Mouse (Mus musculus) intestine, postnatal 0 days (tissue): ENCODE data around the gene Med13. TPM values are rescaled to one million over a fixed set of nuclear protein-coding genes. Genes with fewer than 3 reads are reported as not detected.
"Not testable (repeated sequence)": the region's sequence is repeated elsewhere in the genome, so short reads cannot be mapped to it uniquely, and the experiment has no call there.

Source experiments
- ATAC-seq: fragments of 200-750 bp; cut with Nextera tagmentation; 2 replicates; pipeline ENCODE4 v1.8.0; 2017; ENCODE audit warnings: mild to moderate bottlenecking, moderate TSS enrichment, moderate library complexity
- H3K27ac ChIP-seq: fragments of 300-500 bp; sonication (generic); 2 replicates; pipeline ENCODE4 v1.5.1; 2014; ENCODE audit warnings: mild to moderate bottlenecking, low read depth, low read length, moderate library complexity
- H3K27me3 ChIP-seq: fragments of 300-500 bp; sonication (generic); replicated peaks from 2 replicates; pipeline ENCODE4 v1.6.1; 2014; ENCODE audit warnings: low read length, mixed read lengths; ENCODE audit not compliant: control insufficient read depth, insufficient read depth
- H3K36me3 ChIP-seq: fragments of 300-500 bp; sonication (generic); 2 replicates; pipeline ENCODE4 v1.6.1; 2014; ENCODE audit warnings: mild to moderate bottlenecking, moderate library complexity; ENCODE audit not compliant: control insufficient read depth, insufficient read depth
- H3K4me1 ChIP-seq: fragments of 300-500 bp; sonication (generic); replicated peaks from 2 replicates; pipeline ENCODE4 v1.6.1; 2014; ENCODE audit warnings: antibody characterized with exemption, low read length, mixed read lengths; ENCODE audit not compliant: control insufficient read depth, insufficient read depth
- H3K4me2 ChIP-seq: fragments of 300-500 bp; sonication (generic); replicated peaks from 2 replicates; pipeline ENCODE4 v1.6.1; 2014; ENCODE audit warnings: low read depth, mild to moderate bottlenecking, moderate library complexity
- H3K4me3 ChIP-seq: fragments of 300-500 bp; sonication (generic); 2 replicates; pipeline ENCODE4 v1.5.1; 2014; ENCODE audit warnings: low read depth, low read length
- H3K9ac ChIP-seq: fragments of 300-500 bp; sonication (generic); 2 replicates; pipeline ENCODE4 v1.6.1; 2014; ENCODE audit warnings: mild to moderate bottlenecking, low read depth, low read length
- H3K9me3 ChIP-seq: fragments of 300-500 bp; sonication (generic); 2 replicates; pipeline ENCODE4 v1.6.1; 2016; ENCODE audit warnings: mixed run types; ENCODE audit not compliant: control insufficient read depth
- CTCF ChIP-seq: sonication (generic); IDR thresholded peaks from 2 replicates; pipeline ENCODE4 v1.5.1; 2016; ENCODE audit warnings: low read depth, mild to moderate bottlenecking, control low read depth, antibody characterized with exemption, moderate library complexity
- WGBS: fragments of 180-500 bp; shearing (Covaris S2); extraction: QIAGEN DNeasy Blood & Tissue Kit; methylation state at CpG from one replicate; pipeline ENCODE4 v1.1.7; 2014; 5-methylcytosine and 5-hydroxymethylcytosine counted together
- polyA plus RNA-seq: library from polyadenylated mRNA; unstranded; fragments of >200 nt; fragmentation: Nextera tagmentation; extraction: Ambion mirVana; gene quantifications from 2 replicates; pipeline ENCODE4 v1.2.1, GENCODE M21; 2015

Med13 gene
- polyA plus RNA-seq, 1 experiment from 2014 or later = 6.1 TPM

DNA sequence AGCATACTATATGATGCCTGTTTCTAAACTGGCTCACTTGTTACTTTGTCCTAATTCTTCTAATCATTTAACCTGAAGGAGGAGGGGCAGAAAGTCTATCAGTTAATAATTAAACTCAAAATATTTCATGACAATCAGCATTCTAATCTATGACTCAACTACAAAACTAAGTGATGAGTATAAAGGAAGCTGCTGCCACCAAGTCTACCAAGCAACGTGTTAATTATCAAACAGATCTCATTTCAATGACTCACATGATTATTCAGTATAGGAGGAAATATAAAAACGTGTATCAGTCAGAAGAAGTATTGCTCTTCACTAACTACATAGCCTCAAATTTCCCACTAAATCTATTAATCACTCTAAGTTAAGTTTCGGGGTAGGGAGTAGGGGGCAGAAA lies 10.9 kb downstream of the Med13 start:
- H3K27me3 ChIP-seq = no peaks in the 10 kb centered on the region
- 0 out of 2 replicates have a peak, but pooled peaks have one; percentile 38 for ATAC-seq
- 0 out of 2 replicates have a peak, but pooled peaks cover 6% of the 10 kb centered on the region for H3K4me1 ChIP-seq
- H3K36me3 ChIP-seq = peaks cover 15% of the 10 kb centered on the region
- H3K4me3 ChIP-seq = no peak overlapping the region
- no peak overlapping the region for H3K27ac ChIP-seq
- no peak overlapping the region for H3K9ac ChIP-seq
- peak overlapping the region; percentile 11 for H3K4me2 ChIP-seq
- WGBS = 38% methylated on average over 3 of the region's 3 CpGs
- no peak for TF ChIP-seq CTCF
- no peaks in the 10 kb centered on the region for H3K9me3 ChIP-seq

DNA sequence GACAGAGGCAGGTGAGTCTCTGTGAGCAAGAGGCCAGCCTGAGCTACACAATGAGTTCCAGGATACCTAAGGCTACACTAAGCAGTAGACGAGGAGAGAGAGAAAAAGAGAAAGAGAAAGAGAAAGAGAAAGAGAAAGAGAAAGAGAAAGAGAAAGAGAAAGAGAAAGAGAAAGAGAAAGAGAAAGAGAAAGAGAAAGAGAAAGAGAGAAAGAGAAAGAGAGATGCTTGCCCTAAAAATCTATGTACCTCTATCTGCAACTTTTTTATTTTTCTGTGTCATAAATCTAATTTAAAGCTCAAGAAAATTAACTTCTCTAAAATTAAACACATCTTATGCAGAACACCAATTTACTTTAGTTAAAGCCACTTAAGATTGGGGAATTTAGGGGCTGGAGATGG lies 12.5 kb downstream of the Med13 start:
- not testable (repeated sequence) for H3K9ac ChIP-seq, ATAC-seq, H3K4me1 ChIP-seq, H3K27ac ChIP-seq, H3K27me3 ChIP-seq, H3K4me2 ChIP-seq, H3K9me3 ChIP-seq, H3K4me3 ChIP-seq
- H3K36me3 ChIP-seq = peaks cover 15% of the 10 kb centered on the region
- WGBS = 78% methylated on average over 1 of the region's 1 CpGs

DNA sequence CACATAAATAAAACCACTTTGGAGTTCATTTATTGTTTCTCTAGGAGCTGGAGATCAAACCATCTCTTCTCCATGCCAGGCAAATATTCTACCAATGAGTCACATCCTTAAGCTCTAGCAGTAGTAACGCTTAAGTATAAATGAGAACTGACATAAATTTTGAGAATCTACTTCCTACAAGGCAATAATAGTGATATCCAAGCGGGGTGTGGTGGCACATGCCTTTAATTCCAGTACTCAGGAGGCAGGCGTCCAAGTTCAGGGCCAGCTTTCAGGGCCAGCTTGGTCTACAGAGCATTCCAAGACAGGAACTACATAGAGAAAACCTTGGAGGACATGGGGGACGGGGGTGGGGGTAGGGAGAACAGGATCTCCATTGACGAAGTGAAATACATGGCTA lies 33.2 kb downstream of the Med13 start:
- WGBS = 52% methylated on average over 5 of the region's 5 CpGs

DNA sequence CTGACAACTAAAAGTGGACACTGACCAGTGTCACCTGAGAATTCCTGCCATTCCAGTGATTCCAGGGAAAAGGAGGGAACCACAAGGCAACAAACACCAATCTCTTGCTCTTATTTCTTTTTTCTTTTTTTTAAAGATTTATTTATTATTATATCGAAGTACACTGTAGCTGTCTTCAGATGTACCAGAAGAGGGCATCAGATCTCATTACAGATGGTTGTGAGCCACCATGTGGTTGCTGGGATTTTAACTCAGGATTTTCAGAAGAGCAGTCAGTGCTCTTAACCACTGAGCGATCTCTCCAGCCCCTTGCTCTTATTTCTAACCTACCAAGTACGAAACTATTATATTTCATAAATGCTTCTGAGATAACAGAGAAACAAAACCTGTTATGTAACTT lies 42.4 kb downstream of the Med13 start:
- H3K36me3 ChIP-seq = peaks cover 17% of the 10 kb centered on the region
- 86% methylated on average over 3 of the region's 3 CpGs for WGBS
- H3K9me3 ChIP-seq, H3K27me3 ChIP-seq, H3K9ac ChIP-seq, H3K27ac ChIP-seq, H3K4me2 ChIP-seq, ATAC-seq, H3K4me3 ChIP-seq, H3K4me1 ChIP-seq: not testable (repeated sequence)
- peak; percentile 45 for TF ChIP-seq CTCF

More for the DNA sequence above, 33.2 kb downstream of the Med13 start:
- Histone ChIP-seq H3K4me1 (no peaks in the 10 kb centered on the region), H3K4me2 (no peak overlapping the region), H3K9ac (no peak overlapping the region), H3K27ac (no peak overlapping the region), H3K9me3 (no peaks in the 10 kb centered on the region), H3K36me3 (peaks cover 26% of the 10 kb centered on the region), H3K4me3 (no peak overlapping the region), H3K27me3 (no peaks in the 10 kb centered on the region)
- no peak for TF ChIP-seq CTCF
- ATAC-seq = no peak

DNA sequence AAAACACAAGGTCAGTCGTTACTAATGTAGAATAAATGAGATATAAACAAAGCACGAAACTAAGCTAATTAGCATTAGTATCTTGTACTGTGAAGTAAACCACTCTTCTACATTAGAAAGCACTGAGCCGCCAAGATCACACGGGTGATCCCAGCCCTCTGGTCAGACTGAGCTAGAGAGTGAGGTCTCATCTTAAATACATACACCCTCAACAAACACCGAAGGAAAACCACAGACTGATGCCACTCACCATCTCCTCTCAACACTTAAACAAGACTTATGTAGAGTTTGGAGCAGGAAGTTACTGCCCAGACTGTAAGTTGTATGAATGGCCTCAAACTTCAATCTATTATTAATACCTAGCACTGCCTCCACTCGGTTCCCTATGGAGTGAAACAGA lies 47.1 kb downstream of the Med13 start:
- Histone ChIP-seq H3K9me3 (no peaks in the 10 kb centered on the region), H3K4me1 (no peaks in the 10 kb centered on the region), H3K27me3 (no peaks in the 10 kb centered on the region), H3K27ac (no peak overlapping the region), H3K36me3 (peaks cover 17% of the 10 kb centered on the region), H3K4me2 (no peak overlapping the region), H3K4me3 (no peak overlapping the region), H3K9ac (no peak overlapping the region)
- WGBS = 75% methylated on average over 6 of the region's 6 CpGs
- no peak for ATAC-seq
- no peak for TF ChIP-seq CTCF

DNA sequence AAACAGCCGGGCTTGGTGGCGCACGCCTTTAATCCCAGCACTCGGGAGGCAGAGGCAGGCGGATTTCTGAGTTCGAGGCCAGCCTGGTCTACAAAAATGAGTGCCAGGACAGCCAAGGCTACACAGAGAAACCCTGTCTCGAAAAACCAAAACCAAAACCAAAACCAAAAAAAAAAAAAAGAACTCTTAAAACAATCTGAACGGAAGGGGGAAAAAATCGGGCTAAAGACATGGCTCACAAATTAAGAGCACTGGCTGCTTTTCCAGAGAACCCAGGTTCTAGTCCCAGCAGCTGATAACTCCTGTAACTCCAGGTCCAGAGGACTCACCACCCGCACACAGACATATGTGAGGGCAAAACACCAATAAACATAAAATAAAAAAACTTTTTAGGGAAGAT lies 65.2 kb downstream of the Med13 start:
- not testable (repeated sequence) for H3K4me1 ChIP-seq, H3K4me2 ChIP-seq, H3K27ac ChIP-seq, ATAC-seq, H3K9me3 ChIP-seq, H3K9ac ChIP-seq, H3K27me3 ChIP-seq, H3K4me3 ChIP-seq
- 94% methylated on average over 10 of the region's 10 CpGs for WGBS
- H3K36me3 ChIP-seq = peaks cover 16% of the 10 kb centered on the region

DNA sequence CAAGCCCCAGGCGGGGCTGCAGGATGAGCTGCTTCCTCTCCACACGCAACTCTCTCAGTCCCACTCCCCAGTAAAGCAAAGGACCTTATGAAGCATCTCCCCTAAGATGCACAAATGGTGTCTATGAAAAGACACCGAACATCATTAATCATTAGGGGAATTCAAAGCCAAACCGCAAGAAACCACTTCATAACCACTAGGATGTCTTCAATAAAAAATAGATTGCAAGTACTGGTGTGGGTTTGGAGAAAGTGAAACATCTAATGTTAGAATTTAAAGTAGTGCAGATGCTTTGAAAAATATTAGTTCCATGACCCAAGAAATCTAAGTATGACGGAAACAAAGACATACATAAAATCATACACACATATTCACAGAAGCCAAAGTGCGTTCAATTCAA lies 65.7 kb downstream of the Med13 start:
- 91% methylated on average over 6 of the region's 6 CpGs for WGBS
- no peak for ATAC-seq
- TF ChIP-seq CTCF = no peak

More for the DNA sequence above, 65.7 kb downstream of the Med13 start:
- H3K4me2 ChIP-seq = no peak overlapping the region
- no peaks in the 10 kb centered on the region for H3K27me3 ChIP-seq
- no peak overlapping the region for H3K9ac ChIP-seq
- H3K36me3 ChIP-seq = peaks cover 16% of the 10 kb centered on the region
- H3K4me1 ChIP-seq = no peaks in the 10 kb centered on the region
- no peak overlapping the region for H3K4me3 ChIP-seq
- no peaks in the 10 kb centered on the region for H3K9me3 ChIP-seq
- no peak overlapping the region for H3K27ac ChIP-seq
